Mouse (Mus musculus) ES-Bruce4 (cell line): ENCODE results near the gene Prkg2. TPM values are rescaled to one million over a fixed set of nuclear protein-coding genes. Genes with fewer than 3 reads are reported as not detected.

Experiments
- H3K27ac ChIP-seq: 2 replicates; pipeline ENCODE4 v1.5.1; 2012; ENCODE audit warnings: low read length, inconsistent platforms; ENCODE audit not compliant: insufficient read depth
- H3K27me3 ChIP-seq: 2 replicates; pipeline ENCODE4 v1.6.1; 2012; ENCODE audit warnings: mild to moderate bottlenecking, low read length, inconsistent platforms; ENCODE audit not compliant: control insufficient read depth, poor library complexity, insufficient read depth, severe bottlenecking
- H3K36me3 ChIP-seq: 2 replicates; pipeline ENCODE4 v1.6.1; 2012; ENCODE audit warnings: inconsistent platforms, mild to moderate bottlenecking, low read length, moderate library complexity; ENCODE audit not compliant: control insufficient read depth, poor library complexity, insufficient read depth, severe bottlenecking
- H3K4me1 ChIP-seq: one replicate; pipeline ENCODE4 v1.8.1; 2011; ENCODE audit warnings: low read length; ENCODE audit not compliant: control insufficient read depth, insufficient read depth
- H3K4me3 ChIP-seq: 2 replicates; pipeline ENCODE4 v1.5.1; 2011; ENCODE audit warnings: low read depth, mild to moderate bottlenecking, low read length
- H3K9ac ChIP-seq: 2 replicates; pipeline ENCODE4 v1.6.1; 2012; ENCODE audit warnings: low read depth, mild to moderate bottlenecking, inconsistent platforms; ENCODE audit not compliant: poor library complexity, severe bottlenecking
- H3K9me3 ChIP-seq: replicated peaks from 2 replicates; pipeline ENCODE4 v1.6.1; 2012; ENCODE audit warnings: mild to moderate bottlenecking, low read length, inconsistent platforms; ENCODE audit not compliant: control insufficient read depth, poor library complexity, insufficient read depth, severe bottlenecking
- CTCF ChIP-seq: IDR thresholded peaks from one replicate; pipeline ENCODE4 v1.8.1; 2011; ENCODE audit warnings: low read depth, low read length
- EP300 ChIP-seq: IDR thresholded peaks from 2 replicates; pipeline ENCODE4 v1.6.1; 2011; ENCODE audit warnings: low read depth, low read length; ENCODE audit not compliant: insufficient read depth
- POLR2A ChIP-seq: IDR thresholded peaks from one replicate; pipeline ENCODE4 v1.8.1; 2011; ENCODE audit warnings: low read length; ENCODE audit not compliant: insufficient read depth
- polyA plus RNA-seq: library from polyadenylated mRNA; stranded (reverse); fragments of >200 nt; gene quantifications from 2 replicates; pipeline ENCODE4 v1.2.4, GENCODE M21; 2011; ENCODE audit warnings: low read depth; ENCODE audit not compliant: missing spikeins, insufficient read depth, insufficient read length

Prkg2 gene
- polyA plus RNA-seq, 1 experiment: 0.19 TPM

DNA sequence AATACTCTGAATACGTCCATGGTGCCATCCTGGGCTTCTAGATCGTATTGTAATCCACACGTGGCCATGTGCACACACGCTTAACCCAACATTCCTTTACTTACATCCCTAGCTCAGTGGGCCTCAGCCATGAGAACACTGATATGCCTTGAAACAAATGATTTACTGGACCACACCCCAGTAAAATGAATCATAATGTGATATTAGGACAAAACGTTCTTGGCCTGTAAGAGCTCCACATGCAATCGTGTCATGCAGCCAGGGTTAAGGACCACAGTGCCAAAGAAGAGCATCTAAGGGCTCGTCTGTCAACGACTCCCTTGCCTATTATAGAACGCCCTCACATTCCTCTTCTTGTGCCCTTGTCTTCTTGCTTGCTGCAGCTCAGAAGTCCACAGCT lies 70.5 kb downstream of the Prkg2 start:
- Histone ChIP-seq H3K4me3 (no peak overlapping the region), H3K36me3 (no peaks in the 10 kb centered on the region), H3K9me3 (no peaks in the 10 kb centered on the region), H3K9ac (no peak overlapping the region), H3K4me1 (no peaks in the 10 kb centered on the region), H3K27ac (no peak overlapping the region), H3K27me3 (no peaks in the 10 kb centered on the region)
- TF ChIP-seq POLR2A (no peak), CTCF (no peak), EP300 (no peak)

DNA sequence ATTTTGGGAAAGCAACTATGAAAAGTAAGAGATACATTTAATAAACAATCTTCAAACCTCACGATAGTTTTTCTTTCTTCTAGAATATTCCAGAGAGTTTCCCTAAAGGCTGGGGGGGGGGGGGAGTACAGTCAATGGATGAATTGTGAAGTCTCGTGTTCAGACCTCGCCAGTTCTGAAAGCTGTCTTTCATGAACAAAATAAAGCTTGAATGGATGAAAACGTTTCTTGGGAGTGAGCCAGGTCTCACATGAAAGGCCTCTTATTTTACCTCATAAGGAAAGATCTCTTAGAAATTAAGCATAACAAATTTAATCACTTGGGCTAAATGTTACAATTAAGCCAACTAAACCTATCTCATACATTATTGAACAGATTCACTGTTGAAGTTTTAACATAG lies 72.0 kb downstream of the Prkg2 start:
- H3K9me3 ChIP-seq: no peaks in the 10 kb centered on the region
- no peaks in the 10 kb centered on the region for H3K4me1 ChIP-seq
- no peak for TF ChIP-seq CTCF
- H3K27me3 ChIP-seq: no peaks in the 10 kb centered on the region
- H3K27ac ChIP-seq: no peak overlapping the region
- no peak overlapping the region for H3K4me3 ChIP-seq
- no peaks in the 10 kb centered on the region for H3K36me3 ChIP-seq
- H3K9ac ChIP-seq: no peak overlapping the region

DNA sequence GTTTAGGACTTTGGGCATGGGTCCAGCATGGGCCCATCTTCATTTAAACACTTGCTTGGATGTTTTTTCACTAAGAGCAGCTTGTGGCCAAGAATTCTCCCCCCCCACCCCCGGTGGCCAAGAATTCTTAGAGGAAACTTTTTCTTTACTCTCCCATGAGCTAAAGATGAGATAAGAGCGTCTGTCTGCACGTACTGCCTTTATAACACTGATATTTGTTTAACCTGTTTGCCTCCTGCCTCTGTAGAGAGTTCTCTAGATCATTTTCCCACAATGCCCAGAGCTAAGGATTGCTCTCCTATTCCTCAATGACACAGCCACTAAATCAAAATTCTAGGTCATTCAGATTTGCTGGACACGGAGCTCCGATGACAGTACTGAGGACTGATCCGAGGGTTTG lies 72.8 kb downstream of the Prkg2 start:
- Histone ChIP-seq H3K9ac (no peak overlapping the region), H3K4me1 (no peaks in the 10 kb centered on the region), H3K27ac (no peak overlapping the region), H3K27me3 (no peaks in the 10 kb centered on the region), H3K36me3 (no peaks in the 10 kb centered on the region), H3K9me3 (no peaks in the 10 kb centered on the region), H3K4me3 (no peak overlapping the region)
- TF ChIP-seq EP300 (no peak), CTCF (no peak), POLR2A (no peak)

DNA sequence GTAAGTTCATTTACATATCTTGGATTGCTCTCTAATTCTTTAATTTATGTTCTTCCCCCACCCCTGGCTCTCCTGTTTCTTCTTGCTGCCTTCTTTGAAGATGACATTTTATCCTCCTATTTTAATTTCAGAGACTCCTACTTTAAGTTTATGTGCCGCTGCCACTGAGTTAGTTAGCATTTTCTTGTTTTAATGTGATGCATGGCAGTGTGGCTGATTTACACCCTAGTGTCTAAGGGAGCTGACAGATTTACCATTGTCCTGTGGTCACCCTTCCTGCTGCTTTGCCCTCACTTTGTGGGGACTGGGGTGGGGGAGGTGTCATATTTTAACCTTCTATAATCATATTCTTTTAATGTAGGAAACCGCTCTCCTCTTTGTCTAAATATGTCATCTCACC lies 74.7 kb downstream of the Prkg2 start:
- Histone ChIP-seq H3K4me1 (no peaks in the 10 kb centered on the region), H3K4me3 (no peak overlapping the region), H3K27me3 (no peaks in the 10 kb centered on the region), H3K9me3 (no peaks in the 10 kb centered on the region), H3K27ac (no peak overlapping the region), H3K9ac (no peak overlapping the region), H3K36me3 (no peaks in the 10 kb centered on the region)
- no peak for TF ChIP-seq EP300
- no peak for TF ChIP-seq POLR2A
- TF ChIP-seq CTCF: no peak

DNA sequence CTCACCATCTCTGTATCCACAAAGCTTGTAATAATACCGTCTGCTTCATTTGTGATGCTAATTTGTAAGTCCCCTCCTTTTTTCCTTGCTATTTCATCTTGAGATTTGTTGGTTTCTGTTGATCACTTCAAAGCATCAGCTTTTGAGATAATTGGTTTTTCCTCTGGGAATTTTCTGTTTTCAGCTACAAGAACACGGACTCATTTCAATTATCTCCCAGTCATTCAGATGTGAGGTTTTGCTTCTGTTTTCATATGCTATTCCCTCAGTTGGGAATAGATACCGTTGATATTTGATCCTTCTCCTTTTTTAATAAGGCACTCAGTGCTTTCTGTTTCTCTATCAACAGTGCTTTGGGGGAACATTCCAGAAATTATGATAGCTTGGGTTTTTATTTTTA lies 81.6 kb downstream of the Prkg2 start:
- no peak overlapping the region for H3K27ac ChIP-seq
- TF ChIP-seq EP300 (no peak), CTCF (no peak), POLR2A (no peak)
- no peaks in the 10 kb centered on the region for H3K9me3 ChIP-seq
- H3K9ac ChIP-seq: no peak overlapping the region
- H3K36me3 ChIP-seq: no peaks in the 10 kb centered on the region
- H3K4me3 ChIP-seq: no peak overlapping the region
- no peaks in the 10 kb centered on the region for H3K27me3 ChIP-seq
- H3K4me1 ChIP-seq: no peaks in the 10 kb centered on the region

DNA sequence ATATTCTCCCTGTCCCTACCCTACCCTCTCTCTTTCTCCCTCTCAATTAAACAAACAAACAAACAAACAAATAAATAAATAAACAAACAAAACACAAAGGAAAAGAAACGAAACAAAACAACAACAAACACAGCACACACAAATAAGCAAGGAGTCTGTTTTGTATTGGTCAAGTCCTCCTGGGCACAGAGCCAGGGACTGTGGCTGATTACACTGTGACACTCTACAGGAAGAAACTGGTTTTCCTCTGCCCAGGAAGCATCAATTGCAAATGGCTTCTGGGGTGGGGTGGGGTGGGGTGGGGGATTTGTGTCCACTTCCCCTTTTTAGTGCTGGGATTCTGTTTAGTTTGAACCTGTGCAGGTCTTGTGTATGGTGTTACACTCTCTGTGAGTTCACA lies 83.8 kb downstream of the Prkg2 start:
- Histone ChIP-seq H3K4me3 (no peak overlapping the region), H3K9me3 (no peaks in the 10 kb centered on the region), H3K4me1 (no peaks in the 10 kb centered on the region), H3K9ac (no peak overlapping the region), H3K36me3 (no peaks in the 10 kb centered on the region), H3K27me3 (no peaks in the 10 kb centered on the region), H3K27ac (no peak overlapping the region)
- TF ChIP-seq CTCF: no peak
- TF ChIP-seq POLR2A: no peak
- no peak for TF ChIP-seq EP300

DNA sequence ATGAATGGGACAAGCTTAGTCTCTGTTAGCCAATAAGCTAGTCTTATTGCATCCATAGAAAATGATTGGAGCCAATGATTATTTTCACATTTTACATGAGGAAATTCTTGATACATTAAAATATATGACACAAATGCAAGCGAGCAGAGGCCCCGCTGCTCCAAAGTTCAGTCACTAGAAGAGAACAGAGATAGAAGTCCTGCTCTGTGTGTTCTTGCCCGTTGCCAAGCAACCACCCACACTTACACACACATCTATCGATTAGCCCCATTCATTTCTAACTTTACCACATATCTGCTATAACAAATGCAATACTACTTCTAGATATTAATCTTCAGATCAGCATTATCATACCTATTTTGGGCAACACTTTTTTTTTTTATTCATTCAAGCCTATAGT lies 85.6 kb downstream of the Prkg2 start:
- no peaks in the 10 kb centered on the region for H3K36me3 ChIP-seq
- H3K9me3 ChIP-seq: no peaks in the 10 kb centered on the region
- H3K4me3 ChIP-seq: no peak overlapping the region
- no peak overlapping the region for H3K27ac ChIP-seq
- H3K27me3 ChIP-seq: no peaks in the 10 kb centered on the region
- TF ChIP-seq POLR2A (no peak), EP300 (no peak), CTCF (no peak)
- no peaks in the 10 kb centered on the region for H3K4me1 ChIP-seq
- no peak overlapping the region for H3K9ac ChIP-seq
